Mouse (Mus musculus): Measurements from ENCODE around the gene Olfr1475.

GRCm38 (mm10) chr19:13480096-13480495, at the start of gene Olfr1475:
- TF ChIP-seq CTCF (IDR thresholded peaks at IDR 0.05; ENCODE audit: extremely low read depth, insufficient read depth, low read length): no peak
- no peak for TF ChIP-seq POLR2A (IDR thresholded peaks at IDR 0.05; ENCODE audit: extremely low read depth, insufficient read depth, low read length)
